Mouse (Mus musculus) CH12.LX (cell line): Measurements from ENCODE around the gene C130079G13Rik. TPM values are rescaled to one million over a fixed set of nuclear protein-coding genes. Genes with fewer than 3 reads are reported as not detected.

Experiments
- polyA plus RNA-seq: library from polyadenylated mRNA; unstranded; fragments of >175 nt; gene quantifications from 2 replicates; pipeline ENCODE4 v1.2.1, GENCODE M21; 2012; ENCODE audit warnings: low read depth; ENCODE audit not compliant: insufficient read length
- total RNA-seq, 2 experiments: library from RNA; depleted of rRNA; stranded (reverse); fragments of 300-350 nt in 1 of 2; fragments of >200 nt in 1 of 2; gene quantifications; 2 replicates each; pipeline ENCODE4 v1.2.3; 2012 to 2014

Gene C130079G13Rik
- total and polyA plus RNA-seq, 3 experiments = not detected

Other genes starting within 250 kb of the C130079G13Rik start
- gene Gm5538, start 195.4 kb upstream of the C130079G13Rik start, total RNA-seq (2012; rRNA removed) = not detected in 2 replicates
- gene Gm5538, start 195.4 kb upstream of the C130079G13Rik start, total RNA-seq (2014; rRNA removed) = not detected in 2 replicates
- not detected in 2 replicates for gene Gm5538, start 195.4 kb upstream of the C130079G13Rik start, polyA plus RNA-seq
- not detected in 2 replicates for gene Gm8298, start 64.2 kb upstream of the C130079G13Rik start, total RNA-seq (2012; rRNA removed)
- not detected in 2 replicates for gene Gm8298, start 64.2 kb upstream of the C130079G13Rik start, total RNA-seq (2014; rRNA removed)
- not detected in 2 replicates for gene Gm8298, start 64.2 kb upstream of the C130079G13Rik start, polyA plus RNA-seq
- gene Aadacl2, start 81.5 kb downstream of the C130079G13Rik start, total RNA-seq (2012; rRNA removed) = not detected in 2 replicates
- gene Aadacl2, start 81.5 kb downstream of the C130079G13Rik start, total RNA-seq (2014; rRNA removed) = not detected in 2 replicates
- gene Aadacl2, start 81.5 kb downstream of the C130079G13Rik start, polyA plus RNA-seq = not detected in 2 replicates
- not detected in 2 replicates for gene Aadac, start 100.5 kb downstream of the C130079G13Rik start, total RNA-seq (2012; rRNA removed)
- gene Aadac, start 100.5 kb downstream of the C130079G13Rik start, total RNA-seq (2014; rRNA removed) = not detected in 2 replicates
- gene Aadac, start 100.5 kb downstream of the C130079G13Rik start, polyA plus RNA-seq = not detected in 2 replicates
- gene Sucnr1, start 156.7 kb downstream of the C130079G13Rik start, total RNA-seq (2012; rRNA removed) = not detected in 2 replicates
- gene Sucnr1, start 156.7 kb downstream of the C130079G13Rik start, total RNA-seq (2014; rRNA removed) = not detected in 2 replicates
- not detected in 2 replicates for gene Sucnr1, start 156.7 kb downstream of the C130079G13Rik start, polyA plus RNA-seq